Mouse (Mus musculus): ENCODE results near the gene Spty2d1. TPM values are rescaled to one million over a fixed set of nuclear protein-coding genes. Genes with fewer than 3 reads are reported as not detected.

The Spty2d1 gene
- polyA plus RNA-seq (2016; fragmentation: Nextera tagmentation; extraction: Ambion mirVana) = 11.2 and 11.9 TPM in 2 replicates

- WGBS = 1% methylated on average over 57 of the region's 57 CpGs
- H3K27ac ChIP-seq = peak within 1 kb of the TSS; percentile 88
These were observed at the start of gene Spty2d1 for GRCm38 (mm10) chr7:47008168-47008993. Spty2d1 (minus strand) TSS chr7:47008411.

GRCm38 (mm10) chr7:47056273-47056672, 48.1 kb upstream of the Spty2d1 start:
- Histone ChIP-seq H3K27ac (no peak overlapping the region), H3K9me3 (replicated peaks) (no peaks in the 10 kb centered on the region), H3K36me3 (peaks cover 10% of the 10 kb centered on the region; the same call in 1 of the 2 replicates), H3K4me3 (no peak overlapping the region), H3K4me1 (peaks cover 17% of the 10 kb centered on the region), H3K27me3 (ENCODE audit: low read depth, poor library complexity, severe bottlenecking) (no peaks in the 10 kb centered on the region)
- no peak for DNase-seq (ENCODE audit: low spot score)
- 89% methylated on average over 4 of the region's 4 CpGs for whole genome bisulfite sequencing

More at GRCm38 (mm10) chr7:47008168-47008993, at the start of gene Spty2d1:
- DNase-seq (ENCODE audit: low spot score) = peak; percentile 94
- Histone ChIP-seq H3K4me3 (peak within 1 kb of the TSS; percentile 77), H3K27me3 (ENCODE audit: low read depth, poor library complexity, severe bottlenecking) (no peaks in the 10 kb centered on the region), H3K4me1 (peaks cover 17% of the 10 kb centered on the region), H3K36me3 (no peaks in the 10 kb centered on the region), H3K9me3 (replicated peaks) (no peaks in the 10 kb centered on the region)

- WGBS = 85% methylated on average over 9 of the region's 9 CpGs
- no peaks in the 10 kb centered on the region for H3K9me3 ChIP-seq (replicated peaks)
- no peak overlapping the region for H3K27ac ChIP-seq
These were observed 47.5 kb upstream of the Spty2d1 start for GRCm38 (mm10) chr7:47055744-47056143.

GRCm38 (mm10) chr7:47054666-47055065, 46.5 kb upstream of the Spty2d1 start:
- Histone ChIP-seq H3K4me1 (peaks cover 21% of the 10 kb centered on the region), H3K36me3 (peaks cover 10% of the 10 kb centered on the region; the same call in 1 of the 2 replicates), H3K27me3 (ENCODE audit: low read depth, poor library complexity, severe bottlenecking) (no peaks in the 10 kb centered on the region), H3K27ac (no peak overlapping the region), H3K9me3 (replicated peaks) (no peaks in the 10 kb centered on the region), H3K4me3 (no peak overlapping the region)
- no peak for DNase-seq (ENCODE audit: low spot score)
- WGBS = 80% methylated on average over 2 of the region's 2 CpGs

More at GRCm38 (mm10) chr7:47055744-47056143, 47.5 kb upstream of the Spty2d1 start:
- H3K36me3 ChIP-seq = peaks cover 10% of the 10 kb centered on the region; the same call in 1 of the 2 replicates
- DNase-seq (ENCODE audit: low spot score) = no peak
- peaks cover 21% of the 10 kb centered on the region for H3K4me1 ChIP-seq
- H3K4me3 ChIP-seq = no peak overlapping the region
- no peaks in the 10 kb centered on the region for H3K27me3 ChIP-seq (ENCODE audit: low read depth, poor library complexity, severe bottlenecking)

- WGBS = 96% methylated on average over 15 of the region's 15 CpGs
- no peak for DNase-seq (ENCODE audit: low spot score)
- Histone ChIP-seq H3K4me3 (no peak overlapping the region), H3K9me3 (replicated peaks) (no peaks in the 10 kb centered on the region), H3K27ac (no peak overlapping the region), H3K36me3 (peaks cover 10% of the 10 kb centered on the region; the same call in 1 of the 2 replicates), H3K27me3 (ENCODE audit: low read depth, poor library complexity, severe bottlenecking) (peaks cover 7% of the 10 kb centered on the region; the same call in 1 of the 2 replicates), H3K4me1 (peaks cover 21% of the 10 kb centered on the region)
These were observed 45.1 kb upstream of the Spty2d1 start for GRCm38 (mm10) chr7:47053287-47053686.

GRCm38 (mm10) chr7:47052276-47052675, 44.1 kb upstream of the Spty2d1 start:
- 45% methylated on average over 3 of the region's 3 CpGs for whole genome bisulfite sequencing
- no peak for DNase-seq (ENCODE audit: low spot score)
- peak overlapping the region; percentile 47; the same call in 1 of the 2 replicates for H3K27ac ChIP-seq

GRCm38 (mm10) chr7:47051404-47052151, 43.4 kb upstream of the Spty2d1 start:
- H3K4me3 ChIP-seq = peak overlapping the region; percentile 97
- peaks cover 10% of the 10 kb centered on the region; the same call in 1 of the 2 replicates for H3K36me3 ChIP-seq
- peaks cover 21% of the 10 kb centered on the region for H3K4me1 ChIP-seq
- WGBS = 10% methylated on average over 1 of the region's 2 CpGs
- DNase-seq (ENCODE audit: low spot score) = no peak
- no peaks in the 10 kb centered on the region for H3K9me3 ChIP-seq (replicated peaks)
- peaks cover 7% of the 10 kb centered on the region; the same call in 1 of the 2 replicates for H3K27me3 ChIP-seq (ENCODE audit: low read depth, poor library complexity, severe bottlenecking)
- peak overlapping the region; percentile 47; the same call in 1 of the 2 replicates for H3K27ac ChIP-seq

More at GRCm38 (mm10) chr7:47052276-47052675, 44.1 kb upstream of the Spty2d1 start:
- Histone ChIP-seq H3K4me1 (peaks cover 21% of the 10 kb centered on the region), H3K36me3 (peaks cover 10% of the 10 kb centered on the region; the same call in 1 of the 2 replicates), H3K27me3 (ENCODE audit: low read depth, poor library complexity, severe bottlenecking) (peaks cover 7% of the 10 kb centered on the region; the same call in 1 of the 2 replicates), H3K9me3 (replicated peaks) (no peaks in the 10 kb centered on the region), H3K4me3 (no peak overlapping the region)

- H3K27me3 ChIP-seq (ENCODE audit: low read depth, poor library complexity, severe bottlenecking) = peaks cover 7% of the 10 kb centered on the region; the same call in 1 of the 2 replicates
- H3K27ac ChIP-seq = peak overlapping the region; percentile 94
- H3K4me1 ChIP-seq = peaks cover 21% of the 10 kb centered on the region
- DNase-seq (ENCODE audit: low spot score) = no peak
- peaks cover 10% of the 10 kb centered on the region; the same call in 1 of the 2 replicates for H3K36me3 ChIP-seq
- H3K9me3 ChIP-seq (replicated peaks) = no peaks in the 10 kb centered on the region
- peak overlapping the region; percentile 97 for H3K4me3 ChIP-seq
- under 1% methylated on average over 34 of the region's 34 CpGs for WGBS
These were observed 42.6 kb upstream of the Spty2d1 start for GRCm38 (mm10) chr7:47050766-47051165.

- H3K27me3 ChIP-seq (ENCODE audit: low read depth, poor library complexity, severe bottlenecking) = peaks cover 7% of the 10 kb centered on the region; the same call in 1 of the 2 replicates
- H3K27ac ChIP-seq = peak within 1 kb of the TSS; percentile 94
- H3K4me1 ChIP-seq = peaks cover 18% of the 10 kb centered on the region
- WGBS = 0% methylated on average over 33 of the region's 33 CpGs
- H3K36me3 ChIP-seq = peaks cover 10% of the 10 kb centered on the region; the same call in 1 of the 2 replicates
- H3K9me3 ChIP-seq (replicated peaks) = no peaks in the 10 kb centered on the region
- peak within 1 kb of the TSS; percentile 97 for H3K4me3 ChIP-seq
- DNase-seq (ENCODE audit: low spot score) = peak; percentile 94
These were observed 42.2 kb upstream of the Spty2d1 start, which contains the start of gene Tmem86a for GRCm38 (mm10) chr7:47050366-47050765. Tmem86a (plus strand) TSS chr7:47050601.

- no peaks in the 10 kb centered on the region for H3K27me3 ChIP-seq (ENCODE audit: low read depth, poor library complexity, severe bottlenecking)
- no peak overlapping the region for H3K4me3 ChIP-seq
- peaks cover 4% of the 10 kb centered on the region for H3K4me1 ChIP-seq
- H3K27ac ChIP-seq = no peak overlapping the region
- 56% methylated on average over 6 of the region's 6 CpGs for WGBS
- H3K36me3 ChIP-seq = no peaks in the 10 kb centered on the region
- no peaks in the 10 kb centered on the region for H3K9me3 ChIP-seq (replicated peaks)
- DNase-seq (ENCODE audit: low spot score) = no peak
These were observed 34.7 kb upstream of the Spty2d1 start for GRCm38 (mm10) chr7:47042823-47043490.

GRCm38 (mm10) chr7:47042121-47042520, 33.9 kb upstream of the Spty2d1 start:
- Histone ChIP-seq H3K27me3 (ENCODE audit: low read depth, poor library complexity, severe bottlenecking) (no peaks in the 10 kb centered on the region), H3K4me3 (no peak overlapping the region), H3K36me3 (no peaks in the 10 kb centered on the region), H3K27ac (no peak overlapping the region), H3K4me1 (peaks cover 4% of the 10 kb centered on the region), H3K9me3 (replicated peaks) (no peaks in the 10 kb centered on the region)
- WGBS = 79% methylated on average over 4 of the region's 4 CpGs
- DNase-seq (ENCODE audit: low spot score) = no peak

GRCm38 (mm10) chr7:47041706-47042105, 33.5 kb upstream of the Spty2d1 start:
- peaks cover 4% of the 10 kb centered on the region for H3K4me1 ChIP-seq
- WGBS = 92% methylated on average over 3 of the region's 3 CpGs

More at GRCm38 (mm10) chr7:47041706-47042105, 33.5 kb upstream of the Spty2d1 start:
- Histone ChIP-seq H3K9me3 (replicated peaks) (no peaks in the 10 kb centered on the region), H3K27ac (no peak overlapping the region), H3K4me3 (no peak overlapping the region), H3K36me3 (no peaks in the 10 kb centered on the region), H3K27me3 (ENCODE audit: low read depth, poor library complexity, severe bottlenecking) (no peaks in the 10 kb centered on the region)
- DNase-seq (ENCODE audit: low spot score) = no peak

All from limb, embryonic 10.5 days (tissue).